Mouse (Mus musculus): Measurements from ENCODE around the gene Toe1. TPM values are rescaled to one million over a fixed set of nuclear protein-coding genes. Genes with fewer than 3 reads are reported as not detected.
"Not testable (repeated sequence)": the region's sequence is repeated elsewhere in the genome, so short reads cannot be mapped to it uniquely, and the experiment has no call there.

Gene Toe1
- 32.0 and 34.1 TPM in 2 replicates for polyA plus RNA-seq (2016; fragmentation: Nextera tagmentation; extraction: Ambion mirVana)

GRCm38 (mm10) chr4:116807197-116808129, at the start of gene Toe1, which contains the start of gene Mutyh:
Gene Toe1 (minus strand): TSS chr4:116807640.
Gene Mutyh (plus strand): TSS chr4:116807723.
- Histone ChIP-seq H3K4me2 (peak within 1 kb of the TSS; percentile 66), H3K4me1 (peaks cover 18% of the 10 kb centered on the region), H3K9ac (peak within 1 kb of the TSS; percentile 69), H3K4me3 (replicated peaks) (peak within 1 kb of the TSS; percentile 75), H3K27me3 (no peaks in the 10 kb centered on the region), H3K36me3 (replicated peaks) (peaks cover 30% of the 10 kb centered on the region), H3K9me3 (no peaks in the 10 kb centered on the region), H3K27ac (peak within 1 kb of the TSS; percentile 88)
- ATAC-seq (ENCODE audit: low FRiP score) = peak; percentile 99
- WGBS = under 1% methylated on average over 58 of the region's 58 CpGs

GRCm38 (mm10) chr4:116857203-116857602, 49.8 kb upstream of the Toe1 start:
- peaks cover 11% of the 10 kb centered on the region for H3K4me1 ChIP-seq
- no peak overlapping the region for H3K4me2 ChIP-seq
- H3K27ac ChIP-seq = no peak overlapping the region
- no peak overlapping the region for H3K9ac ChIP-seq
- ATAC-seq (ENCODE audit: low FRiP score) = no peak
- H3K9me3 ChIP-seq = no peaks in the 10 kb centered on the region
- 49% methylated on average over 10 of the region's 10 CpGs for WGBS
- H3K4me3 ChIP-seq (replicated peaks) = no peak overlapping the region
- no peaks in the 10 kb centered on the region; the same call in 1 of the 2 replicates for H3K27me3 ChIP-seq
- H3K36me3 ChIP-seq (replicated peaks) = no peaks in the 10 kb centered on the region

GRCm38 (mm10) chr4:116854286-116854685, 46.8 kb upstream of the Toe1 start:
- Histone ChIP-seq H3K27me3 (no peaks in the 10 kb centered on the region; the same call in 1 of the 2 replicates), H3K9me3 (no peaks in the 10 kb centered on the region), H3K4me1 (peaks cover 11% of the 10 kb centered on the region), H3K9ac (no peak overlapping the region), H3K4me2 (no peak overlapping the region), H3K27ac (peak overlapping the region; percentile 21; the same call in 1 of the 2 replicates), H3K4me3 (replicated peaks) (no peak overlapping the region), H3K36me3 (replicated peaks) (no peaks in the 10 kb centered on the region)
- WGBS = 20% methylated on average over 2 of the region's 2 CpGs
- 0 out of 2 replicates have a peak, but pooled peaks have one; percentile 55 for ATAC-seq (ENCODE audit: low FRiP score)

- Histone ChIP-seq H3K4me3 (replicated peaks) (no peak overlapping the region), H3K36me3 (replicated peaks) (no peaks in the 10 kb centered on the region), H3K4me1 (peaks cover 11% of the 10 kb centered on the region), H3K9me3 (no peaks in the 10 kb centered on the region), H3K27me3 (no peaks in the 10 kb centered on the region; the same call in 1 of the 2 replicates), H3K9ac (no peak overlapping the region), H3K27ac (no peak overlapping the region), H3K4me2 (no peak overlapping the region)
- 60% methylated on average over 3 of the region's 3 CpGs for WGBS
- ATAC-seq (ENCODE audit: low FRiP score) = no peak
Measured at GRCm38 (mm10) chr4:116849901-116850300, 42.5 kb upstream of the Toe1 start.

- WGBS = 99% methylated on average over 3 of the region's 3 CpGs
- Histone ChIP-seq H3K27ac (no peak overlapping the region), H3K36me3 (replicated peaks) (no peaks in the 10 kb centered on the region), H3K4me2 (no peak overlapping the region), H3K9me3 (no peaks in the 10 kb centered on the region), H3K27me3 (peaks cover 7% of the 10 kb centered on the region), H3K9ac (no peak overlapping the region), H3K4me1 (no peaks in the 10 kb centered on the region), H3K4me3 (replicated peaks) (no peak overlapping the region)
- ATAC-seq (ENCODE audit: low FRiP score) = no peak
Measured at GRCm38 (mm10) chr4:116844324-116844723, 36.9 kb upstream of the Toe1 start.

- 88% methylated on average over 6 of the region's 6 CpGs for whole genome bisulfite sequencing
- H3K9me3 ChIP-seq = no peaks in the 10 kb centered on the region
- no peak overlapping the region for H3K4me2 ChIP-seq
- no peaks in the 10 kb centered on the region for H3K4me1 ChIP-seq
- no peaks in the 10 kb centered on the region for H3K36me3 ChIP-seq (replicated peaks)
- no peak overlapping the region for H3K9ac ChIP-seq
- no peak overlapping the region for H3K27ac ChIP-seq
- no peak overlapping the region for H3K4me3 ChIP-seq (replicated peaks)
- no peak for ATAC-seq (ENCODE audit: low FRiP score)
- H3K27me3 ChIP-seq = peaks cover 11% of the 10 kb centered on the region
Measured at GRCm38 (mm10) chr4:116840841-116841240, 33.4 kb upstream of the Toe1 start.

- not testable (repeated sequence) for H3K9me3 ChIP-seq; ATAC-seq (ENCODE audit: low FRiP score); H3K4me2 ChIP-seq; H3K4me3 ChIP-seq (replicated peaks); H3K27ac ChIP-seq; H3K36me3 ChIP-seq (replicated peaks); H3K9ac ChIP-seq; H3K4me1 ChIP-seq
- peaks cover 11% of the 10 kb centered on the region for H3K27me3 ChIP-seq
- 45% methylated on average over 23 of the region's 29 CpGs for WGBS
Measured at GRCm38 (mm10) chr4:116840096-116840495, 32.7 kb upstream of the Toe1 start.

GRCm38 (mm10) chr4:116838999-116839398, 31.6 kb upstream of the Toe1 start:
- no peak overlapping the region for H3K27ac ChIP-seq
- 14% methylated on average over 2 of the region's 2 CpGs for WGBS
- no peak for ATAC-seq (ENCODE audit: low FRiP score)

GRCm38 (mm10) chr4:116830070-116830368, 22.6 kb upstream of the Toe1 start:
- Histone ChIP-seq H3K27ac (peak overlapping the region; percentile 79), H3K27me3 (peaks cover 3% of the 10 kb centered on the region; the same call in 1 of the 2 replicates), H3K9ac (no peak overlapping the region), H3K4me1 (peaks cover 20% of the 10 kb centered on the region), H3K4me2 (0 out of 2 replicates have a peak overlapping the region, but pooled peaks have one; percentile 1), H3K4me3 (replicated peaks) (no peak overlapping the region), H3K36me3 (replicated peaks) (no peaks in the 10 kb centered on the region), H3K9me3 (no peaks in the 10 kb centered on the region)
- 7% methylated on average over 6 of the region's 6 CpGs for WGBS
- ATAC-seq (ENCODE audit: low FRiP score) = peak; percentile 77

More at GRCm38 (mm10) chr4:116838999-116839398, 31.6 kb upstream of the Toe1 start:
- H3K9me3 ChIP-seq = no peaks in the 10 kb centered on the region
- no peak overlapping the region for H3K9ac ChIP-seq
- peaks cover 11% of the 10 kb centered on the region for H3K27me3 ChIP-seq
- no peaks in the 10 kb centered on the region for H3K36me3 ChIP-seq (replicated peaks)
- no peak overlapping the region for H3K4me2 ChIP-seq
- H3K4me3 ChIP-seq (replicated peaks) = no peak overlapping the region
- no peaks in the 10 kb centered on the region for H3K4me1 ChIP-seq

GRCm38 (mm10) chr4:116829364-116830069, 22.1 kb upstream of the Toe1 start:
- ATAC-seq (ENCODE audit: low FRiP score) = peak; percentile 60
- Histone ChIP-seq H3K4me3 (replicated peaks) (no peak overlapping the region), H3K27ac (peak overlapping the region; percentile 79), H3K4me1 (peaks cover 25% of the 10 kb centered on the region), H3K4me2 (0 out of 2 replicates have a peak overlapping the region, but pooled peaks have one; percentile 1), H3K9me3 (no peaks in the 10 kb centered on the region), H3K9ac (no peak overlapping the region), H3K27me3 (peaks cover 3% of the 10 kb centered on the region; the same call in 1 of the 2 replicates), H3K36me3 (replicated peaks) (no peaks in the 10 kb centered on the region)
- 27% methylated on average over 6 of the region's 6 CpGs for WGBS

GRCm38 (mm10) chr4:116827819-116828218, 20.4 kb upstream of the Toe1 start:
- Histone ChIP-seq H3K4me3 (replicated peaks) (no peak overlapping the region), H3K27me3 (peaks cover 11% of the 10 kb centered on the region; the same call in 1 of the 2 replicates), H3K4me2 (no peak overlapping the region), H3K4me1 (peaks cover 31% of the 10 kb centered on the region), H3K9ac (no peak overlapping the region), H3K27ac (no peak overlapping the region), H3K9me3 (no peaks in the 10 kb centered on the region), H3K36me3 (replicated peaks) (no peaks in the 10 kb centered on the region)
- 2% methylated on average over 4 of the region's 4 CpGs for WGBS
- ATAC-seq (ENCODE audit: low FRiP score) = peak; percentile 39

GRCm38 (mm10) chr4:116824541-116825004, 17.1 kb upstream of the Toe1 start:
- H3K27me3 ChIP-seq = peaks cover 33% of the 10 kb centered on the region
- peak overlapping the region; percentile 73 for H3K9ac ChIP-seq
- 2% methylated on average over 29 of the region's 29 CpGs for WGBS
- peak overlapping the region; percentile 59 for H3K4me3 ChIP-seq (replicated peaks)
- H3K4me1 ChIP-seq = peaks cover 33% of the 10 kb centered on the region
- peak overlapping the region; percentile 65 for H3K27ac ChIP-seq
- ATAC-seq (ENCODE audit: low FRiP score) = 0 out of 2 replicates have a peak, but pooled peaks have one; percentile 24
- no peaks in the 10 kb centered on the region for H3K9me3 ChIP-seq
- H3K36me3 ChIP-seq (replicated peaks) = no peaks in the 10 kb centered on the region
- peak overlapping the region; percentile 74 for H3K4me2 ChIP-seq

Measured in forebrain, embryonic 12.5 days (tissue).